Mouse (Mus musculus): ENCODE data around the gene Slc36a2. TPM values are rescaled to one million over a fixed set of nuclear protein-coding genes. Genes with fewer than 3 reads are reported as not detected.

Slc36a2 gene
- polyA plus RNA-seq, 1 experiment: 3.3 TPM

- peaks cover 28% of the 10 kb centered on the region for H3K4me1 ChIP-seq (ENCODE audit: control insufficient read depth, insufficient read depth, low read length)
- no peak overlapping the region for H3K4me3 ChIP-seq (ENCODE audit: insufficient read depth, low read length)
- no peak overlapping the region for H3K27ac ChIP-seq (ENCODE audit: insufficient read depth, low read depth, low read length)
- TF ChIP-seq CTCF (IDR thresholded peaks at IDR 0.05; ENCODE audit: low read depth, low read length) (no peak), POLR2A (IDR thresholded peaks at IDR 0.05; ENCODE audit: borderline replicate concordance, low read depth, low read length) (no peak)
Observed at GRCm38 (mm10) chr11:55190216-55190615, 5.3 kb upstream of the Slc36a2 start.

- Histone ChIP-seq H3K4me1 (ENCODE audit: control insufficient read depth, insufficient read depth, low read length) (peaks cover 38% of the 10 kb centered on the region), H3K4me3 (ENCODE audit: insufficient read depth, low read length) (no peak overlapping the region), H3K27ac (ENCODE audit: insufficient read depth, low read depth, low read length) (no peak overlapping the region)
- TF ChIP-seq POLR2A (IDR thresholded peaks at IDR 0.05; ENCODE audit: borderline replicate concordance, low read depth, low read length) (no peak), CTCF (IDR thresholded peaks at IDR 0.05; ENCODE audit: low read depth, low read length) (no peak)
Observed at GRCm38 (mm10) chr11:55187777-55188176, 2.9 kb upstream of the Slc36a2 start.

- no peak for TF ChIP-seq POLR2A (IDR thresholded peaks at IDR 0.05; ENCODE audit: borderline replicate concordance, low read depth, low read length)
- TF ChIP-seq CTCF (IDR thresholded peaks at IDR 0.05; ENCODE audit: low read depth, low read length): no peak
- Histone ChIP-seq H3K4me1 (ENCODE audit: control insufficient read depth, insufficient read depth, low read length) (peaks cover 38% of the 10 kb centered on the region), H3K4me3 (ENCODE audit: insufficient read depth, low read length) (no peak overlapping the region), H3K27ac (ENCODE audit: insufficient read depth, low read depth, low read length) (no peak overlapping the region)
Observed at GRCm38 (mm10) chr11:55187292-55187691, 2.4 kb upstream of the Slc36a2 start.

GRCm38 (mm10) chr11:55184246-55184645, 631 bp downstream of the Slc36a2 start:
- Histone ChIP-seq H3K27ac (ENCODE audit: insufficient read depth, low read depth, low read length) (no peak overlapping the region), H3K4me3 (ENCODE audit: insufficient read depth, low read length) (no peak overlapping the region), H3K4me1 (ENCODE audit: control insufficient read depth, insufficient read depth, low read length) (peaks cover 47% of the 10 kb centered on the region)
- TF ChIP-seq POLR2A (IDR thresholded peaks at IDR 0.05; ENCODE audit: borderline replicate concordance, low read depth, low read length): no peak

- Histone ChIP-seq H3K27ac (ENCODE audit: insufficient read depth, low read depth, low read length) (no peak overlapping the region), H3K4me3 (ENCODE audit: insufficient read depth, low read length) (no peak overlapping the region), H3K4me1 (ENCODE audit: control insufficient read depth, insufficient read depth, low read length) (peaks cover 47% of the 10 kb centered on the region)
- TF ChIP-seq CTCF (IDR thresholded peaks at IDR 0.05; ENCODE audit: low read depth, low read length) (no peak), POLR2A (IDR thresholded peaks at IDR 0.05; ENCODE audit: borderline replicate concordance, low read depth, low read length) (no peak)
Observed at GRCm38 (mm10) chr11:55183124-55183523, 1.8 kb downstream of the Slc36a2 start.

GRCm38 (mm10) chr11:55179856-55180255, 5.0 kb downstream of the Slc36a2 start:
- TF ChIP-seq CTCF (IDR thresholded peaks at IDR 0.05; ENCODE audit: low read depth, low read length) (no peak), POLR2A (IDR thresholded peaks at IDR 0.05; ENCODE audit: borderline replicate concordance, low read depth, low read length) (no peak)
- H3K4me1 ChIP-seq (ENCODE audit: control insufficient read depth, insufficient read depth, low read length): peaks cover 22% of the 10 kb centered on the region
- no peak overlapping the region for H3K4me3 ChIP-seq (ENCODE audit: insufficient read depth, low read length)
- no peak overlapping the region for H3K27ac ChIP-seq (ENCODE audit: insufficient read depth, low read depth, low read length)

GRCm38 (mm10) chr11:55178830-55179229, 6.0 kb downstream of the Slc36a2 start:
- H3K27ac ChIP-seq (ENCODE audit: insufficient read depth, low read depth, low read length): no peak overlapping the region
- no peak overlapping the region for H3K4me3 ChIP-seq (ENCODE audit: insufficient read depth, low read length)
- TF ChIP-seq CTCF (IDR thresholded peaks at IDR 0.05; ENCODE audit: low read depth, low read length) (no peak), POLR2A (IDR thresholded peaks at IDR 0.05; ENCODE audit: borderline replicate concordance, low read depth, low read length) (no peak)
- H3K4me1 ChIP-seq (ENCODE audit: control insufficient read depth, insufficient read depth, low read length): peaks cover 14% of the 10 kb centered on the region

GRCm38 (mm10) chr11:55170501-55170900, 14.4 kb downstream of the Slc36a2 start:
- Histone ChIP-seq H3K4me3 (ENCODE audit: insufficient read depth, low read length) (no peak overlapping the region), H3K27ac (ENCODE audit: insufficient read depth, low read depth, low read length) (no peak overlapping the region), H3K4me1 (ENCODE audit: control insufficient read depth, insufficient read depth, low read length) (no peaks in the 10 kb centered on the region)
- no peak for TF ChIP-seq POLR2A (IDR thresholded peaks at IDR 0.05; ENCODE audit: borderline replicate concordance, low read depth, low read length)
- no peak for TF ChIP-seq CTCF (IDR thresholded peaks at IDR 0.05; ENCODE audit: low read depth, low read length)

GRCm38 (mm10) chr11:55168914-55169313, 16.0 kb downstream of the Slc36a2 start:
- Histone ChIP-seq H3K27ac (ENCODE audit: insufficient read depth, low read depth, low read length) (no peak overlapping the region), H3K4me3 (ENCODE audit: insufficient read depth, low read length) (no peak overlapping the region), H3K4me1 (ENCODE audit: control insufficient read depth, insufficient read depth, low read length) (no peaks in the 10 kb centered on the region)
- TF ChIP-seq CTCF (IDR thresholded peaks at IDR 0.05; ENCODE audit: low read depth, low read length) (no peak), POLR2A (IDR thresholded peaks at IDR 0.05; ENCODE audit: borderline replicate concordance, low read depth, low read length) (no peak)

GRCm38 (mm10) chr11:55168504-55168903, 16.4 kb downstream of the Slc36a2 start:
- Histone ChIP-seq H3K4me3 (ENCODE audit: insufficient read depth, low read length) (no peak overlapping the region), H3K4me1 (ENCODE audit: control insufficient read depth, insufficient read depth, low read length) (no peaks in the 10 kb centered on the region), H3K27ac (ENCODE audit: insufficient read depth, low read depth, low read length) (no peak overlapping the region)
- TF ChIP-seq CTCF (IDR thresholded peaks at IDR 0.05; ENCODE audit: low read depth, low read length) (no peak), POLR2A (IDR thresholded peaks at IDR 0.05; ENCODE audit: borderline replicate concordance, low read depth, low read length) (no peak)

GRCm38 (mm10) chr11:55165748-55166147, 19.1 kb downstream of the Slc36a2 start:
- no peak overlapping the region for H3K27ac ChIP-seq (ENCODE audit: insufficient read depth, low read depth, low read length)
- no peaks in the 10 kb centered on the region for H3K4me1 ChIP-seq (ENCODE audit: control insufficient read depth, insufficient read depth, low read length)
- H3K4me3 ChIP-seq (ENCODE audit: insufficient read depth, low read length): no peak overlapping the region
- TF ChIP-seq CTCF (IDR thresholded peaks at IDR 0.05; ENCODE audit: low read depth, low read length): no peak
- no peak for TF ChIP-seq POLR2A (IDR thresholded peaks at IDR 0.05; ENCODE audit: borderline replicate concordance, low read depth, low read length)

All from bone marrow macrophage, adult 2 months (primary cell).